Mouse (Mus musculus) brain, embryonic 14.5 days (tissue): ENCODE measurements around the gene Nrde2.

ENCODE experiments used
- CTCF ChIP-seq: fragments of 200-500 bp; IDR thresholded peaks from 2 replicates; pipeline ENCODE4 v1.5.1; 2012; ENCODE audit warnings: inconsistent platforms, mild to moderate bottlenecking, moderate library complexity, borderline replicate concordance; ENCODE audit not compliant: insufficient read depth, insufficient read length; ENCODE audit errors: extremely low read depth
- POLR2A ChIP-seq: fragments of 200-500 bp; IDR thresholded peaks from 2 replicates; pipeline ENCODE4 v1.6.1; 2012; ENCODE audit warnings: mild to moderate bottlenecking, inconsistent platforms, borderline replicate concordance; ENCODE audit not compliant: poor library complexity, insufficient read depth, insufficient read length, severe bottlenecking; ENCODE audit errors: extremely low read depth

- TF ChIP-seq CTCF (no peak), POLR2A (no peak)
Measured at GRCm38 (mm10) chr12:100201363-100201711, 41.9 kb upstream of the Nrde2 start.
